Mouse (Mus musculus): ENCODE data around the gene Nms. TPM values are rescaled to one million over a fixed set of nuclear protein-coding genes. Genes with fewer than 3 reads are reported as not detected.

Nms gene
- polyA plus RNA-seq, 1 experiment from 2014 or later = 8.1 TPM

- no peak for ATAC-seq (ENCODE audit: low read depth)
- WGBS = 93% methylated on average over 3 of the region's 3 CpGs
- no peaks in the 10 kb centered on the region for H3K4me1 ChIP-seq (replicated peaks)
- H3K27me3 ChIP-seq = no peaks in the 10 kb centered on the region
- H3K9ac ChIP-seq = no peak overlapping the region
- no peak overlapping the region for H3K27ac ChIP-seq (replicated peaks)
- H3K4me3 ChIP-seq = no peak overlapping the region
- no peaks in the 10 kb centered on the region for H3K36me3 ChIP-seq
- no peaks in the 10 kb centered on the region for H3K9me3 ChIP-seq
- H3K4me2 ChIP-seq = no peak overlapping the region
Measured at GRCm38 (mm10) chr1:38956457-38956856, 17.5 kb downstream of the Nms start.

- Histone ChIP-seq H3K4me2 (no peak overlapping the region), H3K36me3 (no peaks in the 10 kb centered on the region), H3K9me3 (no peaks in the 10 kb centered on the region), H3K4me3 (no peak overlapping the region), H3K9ac (no peak overlapping the region), H3K27me3 (no peaks in the 10 kb centered on the region), H3K27ac (replicated peaks) (no peak overlapping the region), H3K4me1 (replicated peaks) (no peaks in the 10 kb centered on the region)
- ATAC-seq (ENCODE audit: low read depth) = no peak
- WGBS = 92% methylated on average over 1 of the region's 1 CpGs
Measured at GRCm38 (mm10) chr1:38969116-38969515, 30.2 kb downstream of the Nms start.

GRCm38 (mm10) chr1:38971712-38972111, 32.8 kb downstream of the Nms start:
- Histone ChIP-seq H3K27me3 (no peaks in the 10 kb centered on the region), H3K9ac (no peak overlapping the region), H3K4me3 (no peak overlapping the region), H3K4me2 (no peak overlapping the region), H3K36me3 (no peaks in the 10 kb centered on the region), H3K27ac (replicated peaks) (no peak overlapping the region), H3K4me1 (replicated peaks) (no peaks in the 10 kb centered on the region), H3K9me3 (no peaks in the 10 kb centered on the region)
- ATAC-seq (ENCODE audit: low read depth) = no peak
- WGBS = 78% methylated on average over 3 of the region's 3 CpGs

GRCm38 (mm10) chr1:38972986-38973592, 34.1 kb downstream of the Nms start:
- Histone ChIP-seq H3K27ac (replicated peaks) (no peak overlapping the region), H3K9ac (no peak overlapping the region), H3K4me1 (replicated peaks) (no peaks in the 10 kb centered on the region), H3K9me3 (no peaks in the 10 kb centered on the region), H3K4me3 (no peak overlapping the region), H3K36me3 (no peaks in the 10 kb centered on the region), H3K4me2 (no peak overlapping the region), H3K27me3 (no peaks in the 10 kb centered on the region)
- ATAC-seq (ENCODE audit: low read depth) = no peak
- WGBS = 89% methylated on average over 9 of the region's 9 CpGs

GRCm38 (mm10) chr1:38979953-38980352, 41.0 kb downstream of the Nms start:
- Histone ChIP-seq H3K36me3 (no peaks in the 10 kb centered on the region), H3K27me3 (no peaks in the 10 kb centered on the region), H3K9ac (no peak overlapping the region), H3K27ac (replicated peaks) (no peak overlapping the region), H3K4me1 (replicated peaks) (no peaks in the 10 kb centered on the region), H3K4me2 (no peak overlapping the region), H3K4me3 (no peak overlapping the region), H3K9me3 (no peaks in the 10 kb centered on the region)
- 84% methylated on average over 7 of the region's 7 CpGs for WGBS
- no peak for ATAC-seq (ENCODE audit: low read depth)

GRCm38 (mm10) chr1:38983870-38984269, 44.9 kb downstream of the Nms start:
- no peak overlapping the region for H3K27ac ChIP-seq (replicated peaks)
- no peak overlapping the region for H3K4me3 ChIP-seq
- H3K27me3 ChIP-seq = no peaks in the 10 kb centered on the region
- H3K36me3 ChIP-seq = no peaks in the 10 kb centered on the region
- H3K4me2 ChIP-seq = no peak overlapping the region
- H3K9ac ChIP-seq = no peak overlapping the region
- H3K4me1 ChIP-seq (replicated peaks) = peaks cover 12% of the 10 kb centered on the region
- ATAC-seq (ENCODE audit: low read depth) = no peak
- 78% methylated on average over 2 of the region's 2 CpGs for WGBS
- H3K9me3 ChIP-seq = no peaks in the 10 kb centered on the region

- 84% methylated on average over 3 of the region's 3 CpGs for WGBS
- ATAC-seq (ENCODE audit: low read depth) = no peak
- no peaks in the 10 kb centered on the region for H3K9me3 ChIP-seq
Measured at GRCm38 (mm10) chr1:38985308-38985707, 46.4 kb downstream of the Nms start, which contains the start of gene Pdcl3. Gene Pdcl3 (plus strand): TSS chr1:38985608.

GRCm38 (mm10) chr1:38987080-38987864, 48.3 kb downstream of the Nms start:
- peaks cover 13% of the 10 kb centered on the region for H3K36me3 ChIP-seq
- no peaks in the 10 kb centered on the region for H3K27me3 ChIP-seq
- ATAC-seq (ENCODE audit: low read depth) = peak; percentile 97
- H3K27ac ChIP-seq (replicated peaks) = peak overlapping the region; percentile 78
- H3K4me3 ChIP-seq = peak overlapping the region; percentile 73
- peak overlapping the region; percentile 69 for H3K4me2 ChIP-seq
- peak overlapping the region; percentile 92 for H3K9ac ChIP-seq
- no peaks in the 10 kb centered on the region for H3K9me3 ChIP-seq
- peaks cover 29% of the 10 kb centered on the region for H3K4me1 ChIP-seq (replicated peaks)
- WGBS = 5% methylated on average over 38 of the region's 38 CpGs

More at GRCm38 (mm10) chr1:38985308-38985707, 46.4 kb downstream of the Nms start, which contains the start of gene Pdcl3:
- peaks cover 23% of the 10 kb centered on the region for H3K4me1 ChIP-seq (replicated peaks)
- no peak within 1 kb of the TSS for H3K27ac ChIP-seq (replicated peaks)
- H3K27me3 ChIP-seq = no peaks in the 10 kb centered on the region
- no peaks in the 10 kb centered on the region for H3K36me3 ChIP-seq
- H3K4me2 ChIP-seq = no peak within 1 kb of the TSS
- H3K4me3 ChIP-seq = no peak within 1 kb of the TSS
- no peak within 1 kb of the TSS for H3K9ac ChIP-seq

GRCm38 (mm10) chr1:38987865-38988211, 48.9 kb downstream of the Nms start:
- peak overlapping the region; percentile 78 for H3K27ac ChIP-seq (replicated peaks)
- H3K36me3 ChIP-seq = peaks cover 19% of the 10 kb centered on the region
- peak; percentile 87 for ATAC-seq (ENCODE audit: low read depth)
- H3K9me3 ChIP-seq = no peaks in the 10 kb centered on the region
- peak overlapping the region; percentile 73 for H3K4me3 ChIP-seq
- peak overlapping the region; percentile 92 for H3K9ac ChIP-seq
- peak overlapping the region; percentile 69 for H3K4me2 ChIP-seq
- no peaks in the 10 kb centered on the region for H3K27me3 ChIP-seq
- H3K4me1 ChIP-seq (replicated peaks) = peaks cover 31% of the 10 kb centered on the region
- 2% methylated on average over 25 of the region's 25 CpGs for WGBS

- peak overlapping the region; percentile 73 for H3K4me3 ChIP-seq
- no peaks in the 10 kb centered on the region for H3K27me3 ChIP-seq
- peak overlapping the region; percentile 78; the same call in 1 of the 2 replicates for H3K27ac ChIP-seq (replicated peaks)
- WGBS = 36% methylated on average over 7 of the region's 7 CpGs
- ATAC-seq (ENCODE audit: low read depth) = peak; percentile 9; the same call in 1 of the 2 replicates
- no peaks in the 10 kb centered on the region for H3K9me3 ChIP-seq
- H3K4me1 ChIP-seq (replicated peaks) = peaks cover 31% of the 10 kb centered on the region
- peak overlapping the region; percentile 69 for H3K4me2 ChIP-seq
- H3K36me3 ChIP-seq = peaks cover 24% of the 10 kb centered on the region
- peak overlapping the region; percentile 92 for H3K9ac ChIP-seq
Measured at GRCm38 (mm10) chr1:38988357-38988756, 49.4 kb downstream of the Nms start.

GRCm38 (mm10) chr1:38992365-38992764, 53.4 kb downstream of the Nms start:
- 85% methylated on average over 3 of the region's 3 CpGs for whole genome bisulfite sequencing
- Histone ChIP-seq H3K4me2 (no peak overlapping the region), H3K27ac (replicated peaks) (no peak overlapping the region), H3K9me3 (no peaks in the 10 kb centered on the region), H3K4me3 (no peak overlapping the region), H3K27me3 (no peaks in the 10 kb centered on the region), H3K4me1 (replicated peaks) (peaks cover 26% of the 10 kb centered on the region), H3K36me3 (peaks cover 60% of the 10 kb centered on the region), H3K9ac (no peak overlapping the region)
- ATAC-seq (ENCODE audit: low read depth) = no peak
